Mouse (Mus musculus) brain, embryonic 14.5 days (tissue): ENCODE results near the gene Zfp663.

Experiments
- CTCF ChIP-seq: fragments of 200-500 bp; IDR thresholded peaks from 2 replicates; pipeline ENCODE4 v1.5.1; 2012; ENCODE audit warnings: inconsistent platforms, mild to moderate bottlenecking, moderate library complexity, borderline replicate concordance; ENCODE audit not compliant: insufficient read depth, insufficient read length; ENCODE audit errors: extremely low read depth
- POLR2A ChIP-seq: fragments of 200-500 bp; IDR thresholded peaks from 2 replicates; pipeline ENCODE4 v1.6.1; 2012; ENCODE audit warnings: mild to moderate bottlenecking, inconsistent platforms, borderline replicate concordance; ENCODE audit not compliant: poor library complexity, insufficient read depth, insufficient read length, severe bottlenecking; ENCODE audit errors: extremely low read depth

- TF ChIP-seq CTCF (no peak), POLR2A (no peak)
Measured at GRCm38 (mm10) chr2:165316837-165317473, 51.6 kb downstream of the Zfp663 start.
